Mouse (Mus musculus) lung, postnatal 0 days (tissue): Measurements from ENCODE around the gene Akna. TPM values are rescaled to one million over a fixed set of nuclear protein-coding genes. Genes with fewer than 3 reads are reported as not detected.
"Not testable (repeated sequence)": the region's sequence is repeated elsewhere in the genome, so short reads cannot be mapped to it uniquely, and the experiment has no call there.

Experiments
- ATAC-seq: fragments of 200-750 bp; cut with Nextera tagmentation; 2 replicates; pipeline ENCODE4 v1.8.0; 2017; ENCODE audit warnings: moderate library complexity
- DNase-seq: peaks from one replicate; pipeline ENCODE4 v3.0.0-alpha.2; 2016; ENCODE audit warnings: low spot score
- H3K27ac ChIP-seq: fragments of 300-500 bp; sonication (generic); 2 replicates; pipeline ENCODE4 v1.5.1; 2014; ENCODE audit warnings: antibody characterized with exemption, mild to moderate bottlenecking, low read length, mixed read lengths
- H3K27me3 ChIP-seq: fragments of 300-500 bp; sonication (generic); replicated peaks from 2 replicates; pipeline ENCODE4 v1.6.1; 2014; ENCODE audit warnings: low read length, mixed read lengths; ENCODE audit not compliant: insufficient read depth
- H3K36me3 ChIP-seq: fragments of 300-500 bp; sonication (generic); 2 replicates; pipeline ENCODE4 v1.6.1; 2014; ENCODE audit warnings: low read length, mixed read lengths; ENCODE audit not compliant: insufficient read depth
- H3K4me1 ChIP-seq: fragments of 300-500 bp; sonication (generic); 2 replicates; pipeline ENCODE4 v1.6.1; 2014; ENCODE audit warnings: antibody characterized with exemption, low read depth, low read length, mixed read lengths; ENCODE audit not compliant: insufficient read depth
- H3K4me2 ChIP-seq: fragments of 300-500 bp; sonication (generic); replicated peaks from 2 replicates; pipeline ENCODE4 v1.6.1; 2014; ENCODE audit warnings: low read depth, mild to moderate bottlenecking, low read length, moderate library complexity, mixed read lengths
- H3K4me3 ChIP-seq: fragments of 300-500 bp; sonication (generic); 2 replicates; pipeline ENCODE4 v1.5.1; 2014; ENCODE audit warnings: low read depth, low read length
- H3K9ac ChIP-seq: fragments of 300-500 bp; sonication (generic); replicated peaks from 2 replicates; pipeline ENCODE4 v1.6.1; 2014; ENCODE audit warnings: low read depth, mild to moderate bottlenecking
- H3K9me3 ChIP-seq: fragments of 300-500 bp; sonication (generic); 2 replicates; pipeline ENCODE4 v1.6.1; 2016; ENCODE audit warnings: low read length, mixed read lengths
- CTCF ChIP-seq: IDR thresholded peaks from 2 replicates; pipeline ENCODE4 v1.5.1; 2016; ENCODE audit warnings: antibody characterized with exemption, mild to moderate bottlenecking
- EP300 ChIP-seq: IDR thresholded peaks from 2 replicates; pipeline ENCODE4 v1.6.1; 2016; ENCODE audit warnings: antibody characterized with exemption, mild to moderate bottlenecking, control low read depth
- WGBS: fragments of 180-500 bp; shearing (Covaris S2); extraction: QIAGEN DNeasy Blood & Tissue Kit; methylation state at CpG from one replicate; pipeline ENCODE4 v1.1.7; 2014; 5-methylcytosine and 5-hydroxymethylcytosine counted together
- polyA plus RNA-seq: library from polyadenylated mRNA; unstranded; fragments of >200 nt; fragmentation: Nextera tagmentation; extraction: Ambion mirVana; gene quantifications from 2 replicates; pipeline ENCODE4 v1.2.1, GENCODE M21; 2015

Gene Akna
- polyA plus RNA-seq, 1 experiment from 2014 or later = 5.7 TPM

DNA sequence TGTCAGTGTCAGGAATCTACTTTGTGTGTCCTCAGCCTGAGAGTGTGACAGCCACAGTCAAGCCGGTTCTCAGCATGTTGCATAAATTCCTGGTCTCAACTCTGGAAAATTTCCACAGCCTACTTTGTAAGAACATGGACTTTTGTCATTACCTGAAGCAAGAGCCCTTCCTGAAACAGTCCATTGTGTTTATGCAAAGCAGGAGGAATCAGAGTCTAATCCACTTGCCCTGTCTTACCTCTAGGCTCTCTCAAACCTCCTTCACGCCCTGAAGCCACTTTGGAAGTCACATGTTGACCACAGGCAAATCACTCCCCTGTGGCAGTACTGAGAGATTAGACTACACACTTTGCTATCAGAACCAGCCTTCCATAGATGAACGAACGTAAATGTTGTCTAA is 60.7 kb downstream of the Akna start:
- WGBS = 48% methylated on average over 4 of the region's 4 CpGs
- DNase-seq = peak; percentile 32
- Histone ChIP-seq H3K9me3 (no peaks in the 10 kb centered on the region), H3K27ac (0 out of 2 replicates have a peak overlapping the region, but pooled peaks have one; percentile 38), H3K4me1 (no peaks in the 10 kb centered on the region), H3K27me3 (no peaks in the 10 kb centered on the region), H3K4me3 (no peak overlapping the region), H3K9ac (no peak overlapping the region), H3K36me3 (no peaks in the 10 kb centered on the region), H3K4me2 (no peak overlapping the region)
- peak; percentile 18; the same call in 1 of the 2 replicates for ATAC-seq
- TF ChIP-seq CTCF (no peak), EP300 (no peak)

- Histone ChIP-seq H3K9me3 (no peaks in the 10 kb centered on the region), H3K4me1 (no peaks in the 10 kb centered on the region), H3K4me3 (no peak overlapping the region), H3K27ac (no peak overlapping the region), H3K4me2 (no peak overlapping the region), H3K27me3 (no peaks in the 10 kb centered on the region), H3K36me3 (no peaks in the 10 kb centered on the region), H3K9ac (no peak overlapping the region)
- no peak for ATAC-seq
- 56% methylated on average over 3 of the region's 3 CpGs for WGBS
- no peak for DNase-seq
- no peak for TF ChIP-seq EP300
- no peak for TF ChIP-seq CTCF
Measured at GRCm38 (mm10) chr4:63338414-63339076, 64.6 kb downstream of the Akna start.

DNA sequence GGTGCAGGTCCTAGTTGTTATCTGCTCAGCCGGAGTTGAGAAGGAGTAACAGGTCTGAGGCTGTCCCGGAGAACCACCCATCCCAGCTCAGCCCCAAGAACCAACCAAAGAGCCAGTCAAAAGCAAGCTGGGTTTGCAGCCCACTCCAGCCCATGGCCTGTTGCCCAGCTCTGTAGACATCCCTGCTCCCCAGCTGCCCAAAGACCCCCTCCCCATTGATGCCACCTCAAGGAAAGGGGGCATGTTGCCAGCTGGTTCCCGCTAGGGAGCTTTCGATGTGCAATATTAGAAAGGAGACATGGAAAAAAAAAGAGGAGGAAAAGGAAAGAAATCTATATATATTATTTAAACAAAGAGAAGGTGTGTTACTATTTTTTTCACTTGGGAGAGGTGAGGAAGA is 69.8 kb downstream of the Akna start:
- Histone ChIP-seq H3K9me3 (no peaks in the 10 kb centered on the region), H3K36me3 (no peaks in the 10 kb centered on the region), H3K4me3 (no peak overlapping the region), H3K9ac (no peak overlapping the region), H3K4me1 (no peaks in the 10 kb centered on the region), H3K4me2 (no peak overlapping the region), H3K27me3 (no peaks in the 10 kb centered on the region), H3K27ac (no peak overlapping the region)
- ATAC-seq = no peak
- TF ChIP-seq CTCF (no peak), EP300 (no peak)
- no peak for DNase-seq
- WGBS = 93% methylated on average over 4 of the region's 4 CpGs

DNA sequence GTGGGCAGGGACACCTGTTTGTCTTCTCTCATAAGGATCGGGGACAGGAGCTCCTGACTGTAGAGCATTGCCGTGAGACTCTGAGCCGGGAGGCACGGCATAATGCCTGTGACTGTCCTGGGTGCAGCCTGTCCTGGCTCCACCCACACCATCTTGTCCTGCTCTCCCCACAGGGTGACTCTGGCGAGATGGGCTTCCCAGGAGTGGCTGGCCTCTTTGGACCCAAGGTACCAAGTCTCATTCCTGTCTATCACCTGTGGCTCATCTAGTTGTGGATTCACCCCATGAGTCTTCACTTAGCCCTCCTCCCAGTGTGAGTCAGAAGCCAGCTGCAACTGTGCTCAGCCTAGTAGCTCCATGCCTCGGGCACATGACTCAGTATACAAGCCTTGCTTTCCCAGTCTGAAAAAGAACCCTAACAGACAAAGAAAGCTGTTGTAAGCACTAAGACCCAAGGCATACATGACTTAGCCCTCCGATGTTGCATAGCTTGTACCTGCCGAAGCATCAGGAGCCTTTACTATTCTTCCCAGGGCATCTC is 79.8 kb downstream of the Akna start:
- TF ChIP-seq CTCF (no peak), EP300 (no peak)
- ATAC-seq = no peak
- WGBS = 79% methylated on average over 8 of the region's 8 CpGs
- Histone ChIP-seq H3K36me3 (no peaks in the 10 kb centered on the region), H3K9ac (no peak overlapping the region), H3K27ac (no peak overlapping the region), H3K27me3 (no peaks in the 10 kb centered on the region), H3K9me3 (no peaks in the 10 kb centered on the region), H3K4me2 (no peak overlapping the region), H3K4me3 (no peak overlapping the region), H3K4me1 (no peaks in the 10 kb centered on the region)
- DNase-seq = no peak

- DNase-seq = peak; percentile 34
- H3K36me3 ChIP-seq, H3K27ac ChIP-seq, H3K9ac ChIP-seq, H3K4me3 ChIP-seq, H3K27me3 ChIP-seq, H3K4me2 ChIP-seq, ATAC-seq, H3K9me3 ChIP-seq, H3K4me1 ChIP-seq: not testable (repeated sequence)
- 23% methylated on average over 3 of the region's 3 CpGs for WGBS
- peak; percentile 79 for TF ChIP-seq CTCF
Measured at GRCm38 (mm10) chr4:63319566-63319965, 83.6 kb downstream of the Akna start.

Other genes starting within 250 kb of the Akna start
- gene Ambp, start 248.6 kb downstream of the Akna start, polyA plus RNA-seq = 0.11 and 0.33 TPM in 2 replicates
- gene Kif12, start 231.2 kb downstream of the Akna start, polyA plus RNA-seq = not detected in 2 replicates
- gene Col27a1, start 189.3 kb downstream of the Akna start, polyA plus RNA-seq = 7.2 and 9.1 TPM in 2 replicates
- gene Orm1, start 58.8 kb downstream of the Akna start, polyA plus RNA-seq = 4.0 and 5.7 TPM in 2 replicates
- 0.21 TPM in 1 of 2 replicates, not detected in the other for gene Orm3, start 47.2 kb downstream of the Akna start, polyA plus RNA-seq
- 0.21 and 0.46 TPM in 2 replicates for gene Orm2, start 40.9 kb downstream of the Akna start, polyA plus RNA-seq
- 1.7 and 1.9 TPM in 2 replicates for gene Whrn, start 92.6 kb upstream of the Akna start, polyA plus RNA-seq
- gene Atp6v1g1, start 141.4 kb upstream of the Akna start, polyA plus RNA-seq = 364 and 369 TPM in 2 replicates
- 10.9 and 11.6 TPM in 2 replicates for gene Tmem268, start 155.4 kb upstream of the Akna start, polyA plus RNA-seq
- not detected in 2 replicates for gene Gm11213, start 201.9 kb upstream of the Akna start, polyA plus RNA-seq
- not detected in 2 replicates for gene Tex48, start 219.1 kb upstream of the Akna start, polyA plus RNA-seq